Mouse (Mus musculus) liver, adult 2 months (tissue): ENCODE data around the gene Tead1. TPM values are rescaled to one million over a fixed set of nuclear protein-coding genes. Genes with fewer than 3 reads are reported as not detected.

ENCODE experiments used
- DNase-seq: peaks from one replicate; pipeline ENCODE4 v3.0.0-alpha.2; 2011; ENCODE audit warnings: low read depth, low spot score; ENCODE audit errors: extremely low read depth
- H3K27ac ChIP-seq: fragments of 200-500 bp; replicated peaks from 2 replicates; pipeline ENCODE4 v1.5.1; 2012; ENCODE audit warnings: low read depth, mild to moderate bottlenecking, control low read depth, inconsistent platforms, low read length; ENCODE audit not compliant: insufficient read depth
- H3K27me3 ChIP-seq: fragments of 200-500 bp; 2 replicates; pipeline ENCODE4 v1.6.1; 2012; ENCODE audit warnings: mild to moderate bottlenecking, moderate library complexity, low read length, inconsistent platforms; ENCODE audit not compliant: control insufficient read depth, insufficient read depth
- H3K36me3 ChIP-seq: fragments of 200-500 bp; 2 replicates; pipeline ENCODE4 v1.6.1; 2012; ENCODE audit warnings: low read length, inconsistent platforms; ENCODE audit not compliant: control insufficient read depth, insufficient read depth
- H3K4me1 ChIP-seq: fragments of 200-500 bp; 2 replicates; pipeline ENCODE4 v1.6.1; 2011; ENCODE audit warnings: low read length; ENCODE audit not compliant: control insufficient read depth, insufficient read depth
- H3K4me3 ChIP-seq: fragments of 200-500 bp; 2 replicates; pipeline ENCODE4 v1.5.1; 2011; ENCODE audit warnings: low read depth, mild to moderate bottlenecking, control low read depth, low read length, moderate library complexity; ENCODE audit not compliant: insufficient read depth
- H3K79me2 ChIP-seq: fragments of 200-500 bp; 2 replicates; pipeline ENCODE4 v1.6.1; 2012; ENCODE audit warnings: inconsistent platforms, mild to moderate bottlenecking, low read length, moderate library complexity; ENCODE audit not compliant: control insufficient read depth, insufficient read depth
- H3K9ac ChIP-seq: fragments of 200-500 bp; 2 replicates; pipeline ENCODE4 v1.6.1; 2012; ENCODE audit warnings: low read depth, mild to moderate bottlenecking, control low read depth, inconsistent platforms, low read length
- CTCF ChIP-seq: fragments of 200-500 bp; IDR thresholded peaks from 2 replicates; pipeline ENCODE4 v1.5.1; 2011; ENCODE audit warnings: low read depth, low read length, control low read depth
- POLR2A ChIP-seq: fragments of 200-500 bp; IDR thresholded peaks from 2 replicates; pipeline ENCODE4 v1.6.1; 2011; ENCODE audit warnings: low read length, control low read depth; ENCODE audit not compliant: insufficient read depth; ENCODE audit errors: extremely low read depth
- WGBS: fragments of 180-500 bp; shearing (Covaris S2); methylation state at CpG from one replicate; pipeline ENCODE4 v1.1.7; 2018; 5-methylcytosine and 5-hydroxymethylcytosine counted together
- polyA plus RNA-seq: library from polyadenylated mRNA; depleted of rRNA; stranded (reverse); fragments of >200 nt; gene quantifications from 2 replicates; pipeline ENCODE4 v1.2.3, GENCODE M21; 2012; rRNA removed
- total RNA-seq: library from RNA; depleted of rRNA; stranded (reverse); fragments of >200 nt; gene quantifications from 2 replicates; pipeline ENCODE4 v1.2.3, GENCODE M21; 2014; rRNA removed

Tead1 gene
- total RNA-seq: 4.1 and 5.9 TPM in 2 replicates
- 2.2 and 2.3 TPM in 2 replicates for polyA plus RNA-seq

DNA sequence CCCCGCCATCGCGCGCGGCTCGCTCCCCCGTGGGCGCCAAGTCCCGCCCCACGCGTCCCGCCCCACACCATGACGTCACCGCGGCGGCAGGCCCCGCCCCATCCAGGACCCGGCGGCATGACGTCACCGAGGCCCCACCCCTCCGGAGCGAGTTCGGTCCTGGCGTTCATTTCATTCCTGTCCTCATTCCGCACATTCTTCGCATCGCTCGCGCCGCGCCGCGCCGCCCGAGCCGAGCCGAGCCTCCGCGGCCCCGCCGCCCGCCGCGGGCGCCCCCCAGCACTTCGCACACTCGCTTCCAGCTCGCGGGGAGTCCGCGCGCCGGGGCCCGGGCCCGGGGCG, at the start of gene Tead1:
Gene Tead1 (plus strand): TSS at position 148 of the 342 bp plus-strand sequence.
- H3K4me1 ChIP-seq: peaks cover 5% of the 10 kb centered on the region; the same call in 1 of the 2 replicates
- peak within 1 kb of the TSS; percentile 73 for H3K4me3 ChIP-seq
- no peaks in the 10 kb centered on the region for H3K36me3 ChIP-seq
- H3K27me3 ChIP-seq: no peaks in the 10 kb centered on the region
- TF ChIP-seq POLR2A: no peak
- no peak for TF ChIP-seq CTCF
- peaks cover 9% of the 10 kb centered on the region; the same call in 1 of the 2 replicates for H3K79me2 ChIP-seq
- peak within 1 kb of the TSS; percentile 97 for H3K9ac ChIP-seq
- peak within 1 kb of the TSS; percentile 66 for H3K27ac ChIP-seq
- DNase-seq: peak; percentile 56
- WGBS: 5% methylated on average over 57 of the region's 57 CpGs

DNA sequence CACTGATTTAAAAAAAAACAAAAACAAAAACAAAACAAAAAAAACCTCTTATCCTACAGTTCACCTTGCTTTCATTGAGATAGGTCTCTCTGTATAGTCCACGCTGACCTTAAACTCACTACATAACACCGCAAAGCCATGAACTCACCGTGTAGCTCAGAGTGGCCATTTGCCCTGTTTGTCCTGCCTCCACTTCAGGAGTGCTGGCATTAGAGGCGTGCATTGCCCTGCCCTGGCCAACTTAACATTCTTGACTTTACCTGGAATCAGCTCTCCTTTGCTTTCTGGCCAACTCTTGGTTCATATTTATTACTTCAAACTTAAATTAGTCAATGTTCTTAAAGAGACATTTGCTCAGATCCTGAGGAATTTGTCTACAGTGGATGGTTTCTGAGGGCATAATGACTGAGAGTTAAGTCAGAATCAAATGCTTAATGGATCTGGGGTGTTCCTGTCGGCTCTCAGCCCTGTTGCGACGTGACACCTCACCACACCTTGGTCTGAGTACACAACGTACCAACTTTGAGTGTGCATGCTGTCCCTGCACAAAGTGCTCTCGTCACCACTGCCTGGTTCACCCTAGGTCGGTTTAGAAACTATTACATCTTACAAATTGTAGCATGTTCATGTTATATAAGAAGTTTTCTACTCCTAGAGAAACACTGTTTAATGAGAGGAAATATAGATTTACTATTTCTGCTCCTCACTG, 44.5 kb upstream of the Tead1 start:
- Histone ChIP-seq H3K4me1 (no peaks in the 10 kb centered on the region), H3K27me3 (peaks cover 2% of the 10 kb centered on the region; the same call in 1 of the 2 replicates), H3K79me2 (no peaks in the 10 kb centered on the region), H3K4me3 (no peak overlapping the region), H3K36me3 (no peaks in the 10 kb centered on the region), H3K9ac (no peak overlapping the region), H3K27ac (no peak overlapping the region)
- TF ChIP-seq CTCF: no peak
- TF ChIP-seq POLR2A: no peak
- no peak for DNase-seq
- WGBS: 86% methylated on average over 10 of the region's 10 CpGs

GRCm38 (mm10) chr7:112635936-112636335, 43.2 kb upstream of the Tead1 start:
- TF ChIP-seq CTCF (0 out of 2 replicates have a peak, but pooled peaks have one; percentile 16), POLR2A (no peak)
- WGBS: 93% methylated on average over 2 of the region's 2 CpGs
- DNase-seq: no peak
- Histone ChIP-seq H3K36me3 (no peaks in the 10 kb centered on the region), H3K27ac (no peak overlapping the region), H3K79me2 (no peaks in the 10 kb centered on the region), H3K9ac (no peak overlapping the region), H3K4me1 (no peaks in the 10 kb centered on the region), H3K27me3 (peaks cover 2% of the 10 kb centered on the region; the same call in 1 of the 2 replicates), H3K4me3 (no peak overlapping the region)

GRCm38 (mm10) chr7:112643866-112644543, 35.1 kb upstream of the Tead1 start:
- no peak for DNase-seq
- 78% methylated on average over 6 of the region's 6 CpGs for WGBS
- TF ChIP-seq POLR2A (no peak), CTCF (no peak)
- Histone ChIP-seq H3K9ac (no peak overlapping the region), H3K27me3 (no peaks in the 10 kb centered on the region; the same call in 1 of the 2 replicates), H3K27ac (no peak overlapping the region), H3K79me2 (no peaks in the 10 kb centered on the region), H3K4me3 (no peak overlapping the region), H3K36me3 (no peaks in the 10 kb centered on the region), H3K4me1 (no peaks in the 10 kb centered on the region)

GRCm38 (mm10) chr7:112644701-112645100, 34.4 kb upstream of the Tead1 start:
- Histone ChIP-seq H3K9ac (no peak overlapping the region), H3K4me3 (no peak overlapping the region), H3K36me3 (no peaks in the 10 kb centered on the region), H3K27ac (no peak overlapping the region), H3K79me2 (no peaks in the 10 kb centered on the region), H3K4me1 (no peaks in the 10 kb centered on the region), H3K27me3 (no peaks in the 10 kb centered on the region; the same call in 1 of the 2 replicates)
- peak; percentile 25 for DNase-seq
- WGBS: 72% methylated on average over 6 of the region's 6 CpGs
- no peak for TF ChIP-seq POLR2A
- TF ChIP-seq CTCF: peak; percentile 25; the same call in 1 of the 2 replicates

DNA sequence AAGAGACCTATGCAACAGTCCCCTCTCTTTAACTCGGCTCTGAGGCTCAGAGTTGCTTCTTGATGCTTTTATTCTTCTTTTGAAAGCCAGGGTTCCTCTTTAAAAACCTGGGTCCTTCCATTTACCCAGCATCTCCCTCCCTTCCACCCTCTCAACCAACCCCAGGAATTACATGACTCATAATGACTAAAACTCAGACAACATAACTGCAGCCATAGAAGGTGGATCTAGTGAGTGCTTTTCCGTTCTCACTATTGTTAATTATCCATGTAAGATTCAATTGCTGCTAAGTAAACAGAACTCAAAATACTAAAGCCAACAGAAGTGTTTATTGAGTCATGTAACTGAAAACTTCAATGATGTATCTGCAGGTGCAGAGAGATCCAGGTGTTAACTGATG, 33.4 kb upstream of the Tead1 start:
- TF ChIP-seq CTCF: no peak
- TF ChIP-seq POLR2A: no peak
- DNase-seq: no peak
- Histone ChIP-seq H3K36me3 (no peaks in the 10 kb centered on the region), H3K4me1 (no peaks in the 10 kb centered on the region), H3K9ac (no peak overlapping the region), H3K4me3 (no peak overlapping the region), H3K79me2 (no peaks in the 10 kb centered on the region), H3K27me3 (no peaks in the 10 kb centered on the region; the same call in 1 of the 2 replicates), H3K27ac (no peak overlapping the region)
- WGBS: 89% methylated on average over 2 of the region's 2 CpGs
